Mouse (Mus musculus) cerebellum, postnatal 14 days (tissue): ENCODE results near the gene Slc25a33.

Experiments used
- DNase-seq, 2 experiments: peaks; one replicate each; pipeline ENCODE4 v3.0.0; 2021; ENCODE audit warnings: mixed read lengths in 2 of 2

The Slc25a33 gene

DNA sequence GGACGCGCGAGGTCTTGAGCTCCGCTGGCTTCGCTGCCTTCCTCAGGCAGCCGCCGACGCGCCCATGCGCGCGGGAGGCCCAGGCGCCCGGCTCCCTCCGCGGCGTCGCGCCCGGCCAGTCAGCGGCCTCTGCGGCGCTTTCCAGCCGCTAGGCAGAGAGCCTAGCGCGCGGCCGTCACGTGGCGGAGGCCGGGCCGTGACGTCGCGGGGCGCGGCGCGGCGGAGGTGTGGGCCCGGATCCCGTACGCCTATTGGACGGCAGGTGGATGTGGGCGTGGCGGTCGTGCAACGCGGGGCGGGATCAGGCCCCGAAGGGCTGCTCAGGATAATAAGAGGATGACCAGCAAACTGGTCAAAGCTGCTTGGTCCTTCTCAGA, at the start of gene Slc25a33:
Gene Slc25a33 (minus strand): TSS at position 184 of the 377 bp plus-strand sequence.
- peak; percentile 98 for DNase-seq

GRCm38 (mm10) chr4:149822586-149823196, 48.6 kb upstream of the Slc25a33 start:
- no peak for DNase-seq

GRCm38 (mm10) chr4:149822126-149822525, 48.0 kb upstream of the Slc25a33 start:
- DNase-seq: peak; percentile 72 to 86

DNA sequence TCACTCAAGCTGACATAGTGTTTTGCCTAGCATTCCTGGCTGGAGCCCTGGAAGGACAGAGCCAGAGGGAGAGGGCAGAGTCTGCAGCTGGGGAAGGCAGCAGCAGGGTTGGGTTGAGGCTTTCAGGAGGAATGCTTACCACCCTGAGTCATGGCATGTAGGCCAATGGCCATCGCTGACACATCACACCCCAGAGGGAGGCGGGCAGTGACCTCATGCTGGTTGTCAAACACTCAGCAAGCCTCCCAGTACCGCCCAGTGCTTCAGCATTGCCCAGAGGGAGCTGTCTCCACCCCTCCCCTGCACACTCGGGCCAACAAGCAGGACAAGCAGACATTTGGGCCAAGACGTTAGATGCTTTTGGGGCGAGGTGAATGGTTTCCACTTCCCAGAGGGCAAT, 46.5 kb upstream of the Slc25a33 start:
- DNase-seq: no peak

DNA sequence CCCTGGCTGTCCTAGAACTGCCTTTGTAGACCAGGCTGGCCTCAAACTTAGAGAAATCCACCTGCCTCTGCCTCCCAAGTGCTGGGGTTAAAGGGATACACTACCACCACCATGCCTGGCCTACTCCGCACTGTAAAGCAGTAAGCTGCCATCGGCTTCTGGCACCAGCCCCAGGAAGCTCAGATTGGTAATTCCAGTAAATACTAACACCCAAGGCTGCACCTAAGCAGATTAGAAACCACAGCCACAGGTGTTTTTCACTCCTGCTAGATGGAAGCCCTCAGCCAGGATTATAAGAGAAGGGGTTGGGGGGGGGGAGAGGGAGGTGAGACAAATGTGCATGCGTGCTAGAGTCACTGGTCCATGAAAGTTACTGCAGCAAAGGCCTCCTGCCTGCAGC, 45.1 kb upstream of the Slc25a33 start:
- no peak for DNase-seq

DNA sequence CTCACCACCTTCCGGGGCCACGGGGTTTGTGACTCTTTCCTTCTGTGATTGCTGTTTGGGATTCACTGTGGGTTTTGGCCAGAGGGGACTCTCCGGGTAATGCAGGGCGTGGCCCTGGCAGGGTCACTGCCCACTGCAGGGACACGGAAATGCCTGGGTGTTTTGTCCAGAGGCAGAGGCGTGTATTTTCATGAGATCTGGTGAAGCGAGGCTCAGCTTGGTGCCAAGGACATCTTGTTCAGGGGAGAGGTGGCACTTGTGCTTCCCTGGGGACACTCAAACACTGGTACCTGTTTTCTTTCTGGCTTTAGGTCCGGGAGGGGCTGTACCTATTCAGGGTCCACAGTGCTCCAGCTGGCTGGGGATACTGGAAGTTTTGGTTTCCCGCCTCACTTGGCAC, 42.5 kb upstream of the Slc25a33 start:
- no peak for DNase-seq

- DNase-seq: no peak
Observed at GRCm38 (mm10) chr4:149815586-149815985, 41.5 kb upstream of the Slc25a33 start.

DNA sequence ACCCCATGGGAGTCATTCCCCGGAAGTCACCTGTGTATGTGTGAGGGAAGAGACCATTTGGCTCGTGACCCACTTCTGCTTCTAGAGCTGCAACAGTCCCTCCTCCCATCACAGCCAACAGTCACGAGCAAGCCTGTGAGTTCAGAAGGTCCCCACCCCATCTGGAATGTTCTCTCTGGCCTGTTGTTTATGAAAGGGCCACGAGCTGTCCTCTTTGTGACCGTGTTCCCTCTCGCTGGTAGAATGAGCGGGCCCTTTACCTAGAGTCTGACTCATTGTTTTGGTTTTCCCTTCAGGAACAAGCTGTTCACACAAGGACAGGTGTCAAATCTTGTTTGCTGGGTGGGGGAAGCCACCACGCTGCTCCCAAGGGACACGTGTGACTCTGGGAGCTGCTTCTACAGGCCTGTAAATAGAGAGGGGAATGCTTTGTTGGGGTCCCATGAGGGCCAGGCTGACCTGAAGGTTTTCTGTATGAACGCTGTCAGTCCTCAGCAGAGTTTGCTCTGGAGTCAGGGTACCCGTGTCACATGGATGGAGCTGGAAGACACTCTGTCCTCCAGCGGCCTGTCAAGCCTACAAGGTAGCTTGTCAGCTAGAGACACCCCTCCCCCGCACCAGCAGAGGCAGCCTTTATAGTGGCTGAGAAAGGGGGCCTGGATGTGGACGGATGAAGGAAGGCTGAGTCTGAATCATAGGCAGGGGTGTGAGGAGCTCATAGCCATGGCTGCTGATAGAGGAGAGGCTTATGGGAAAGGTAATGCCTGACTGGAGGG, 39.5 kb upstream of the Slc25a33 start:
- DNase-seq: no peak

- DNase-seq: peak; percentile 42 to 57
Observed at GRCm38 (mm10) chr4:149810372-149810771, 36.3 kb upstream of the Slc25a33 start.

- no peak for DNase-seq
Observed at GRCm38 (mm10) chr4:149808584-149809227, 34.6 kb upstream of the Slc25a33 start.

- no peak for DNase-seq
Observed at GRCm38 (mm10) chr4:149808060-149808567, 34.0 kb upstream of the Slc25a33 start.

DNA sequence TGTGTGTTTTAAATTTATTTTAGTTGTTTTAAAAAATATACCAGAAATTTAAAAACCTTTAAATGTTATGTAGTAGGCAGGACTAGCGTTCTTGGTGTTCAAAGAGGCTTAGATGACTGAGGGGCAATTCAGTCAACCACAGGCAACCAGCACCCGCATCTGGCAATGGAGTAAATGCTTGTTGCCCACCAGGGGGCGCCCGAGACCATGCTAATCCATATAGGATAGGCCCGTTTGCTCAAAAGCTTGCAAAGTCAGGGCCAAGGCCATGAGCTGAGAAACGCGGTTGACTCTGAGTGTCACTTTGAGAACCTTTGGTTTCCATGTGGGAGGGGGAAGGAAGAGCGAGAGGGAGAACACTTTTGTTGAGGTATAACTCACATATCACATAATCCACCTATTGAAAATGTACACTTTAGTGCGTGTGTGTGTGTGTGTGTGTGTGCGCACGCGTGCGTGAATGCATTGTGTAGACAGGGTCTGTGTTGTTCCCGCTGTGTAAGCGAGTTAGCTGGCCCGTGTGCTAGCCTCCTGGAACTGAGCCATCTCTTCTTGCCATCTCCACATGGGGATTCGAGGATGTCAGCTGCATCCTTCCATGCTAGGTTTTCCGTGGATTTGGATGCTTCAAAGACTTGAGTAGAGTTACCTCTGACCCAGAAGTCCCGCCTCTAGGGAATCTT, 32.8 kb upstream of the Slc25a33 start:
- DNase-seq: peak; percentile 96 to 99

DNA sequence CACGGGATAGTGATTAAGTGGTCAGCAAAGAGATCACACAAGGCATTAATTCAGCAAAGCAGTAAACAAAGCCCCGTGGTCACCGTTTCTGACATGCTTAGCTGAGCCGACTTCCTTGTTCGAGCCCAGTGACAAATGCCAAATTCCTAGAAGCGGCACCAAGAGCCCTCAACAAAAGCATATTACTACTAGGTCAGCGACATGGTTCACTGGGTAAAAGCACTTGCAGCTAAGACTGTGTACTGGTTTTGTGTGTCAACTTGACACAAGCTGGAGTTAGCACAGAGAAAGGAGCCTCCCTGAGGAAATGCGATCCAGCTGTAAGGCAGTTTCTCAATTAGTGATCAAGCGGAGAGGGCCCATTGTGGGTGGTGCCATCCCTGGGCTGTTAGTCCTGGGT, 28.2 kb upstream of the Slc25a33 start:
- DNase-seq: no peak

DNA sequence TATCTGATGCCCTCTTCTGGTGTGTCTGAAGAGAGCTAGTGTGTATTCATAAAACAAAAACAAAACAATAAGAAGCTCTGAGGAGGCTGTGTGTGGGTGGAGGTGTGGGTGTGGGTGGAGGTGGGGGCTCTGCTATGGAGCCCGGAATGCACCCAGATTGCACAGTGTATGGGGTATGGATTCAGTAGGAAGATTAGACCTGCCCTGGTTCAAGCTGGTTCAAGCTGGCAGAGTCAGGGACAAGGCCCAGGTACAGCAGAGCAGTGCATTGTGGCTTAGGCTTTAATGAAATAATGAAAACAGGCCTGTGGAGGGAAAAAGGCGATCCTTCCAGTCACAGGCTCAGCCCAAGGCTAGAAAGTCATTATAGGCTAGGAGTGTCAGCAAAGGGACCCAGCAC, 26.5 kb upstream of the Slc25a33 start:
- DNase-seq: no peak

GRCm38 (mm10) chr4:149800172-149800464, 26.0 kb upstream of the Slc25a33 start:
- DNase-seq: no peak

- no peak for DNase-seq
Observed at GRCm38 (mm10) chr4:149799346-149800171, 25.5 kb upstream of the Slc25a33 start.

GRCm38 (mm10) chr4:149798684-149799309, 24.7 kb upstream of the Slc25a33 start:
- DNase-seq: no peak

DNA sequence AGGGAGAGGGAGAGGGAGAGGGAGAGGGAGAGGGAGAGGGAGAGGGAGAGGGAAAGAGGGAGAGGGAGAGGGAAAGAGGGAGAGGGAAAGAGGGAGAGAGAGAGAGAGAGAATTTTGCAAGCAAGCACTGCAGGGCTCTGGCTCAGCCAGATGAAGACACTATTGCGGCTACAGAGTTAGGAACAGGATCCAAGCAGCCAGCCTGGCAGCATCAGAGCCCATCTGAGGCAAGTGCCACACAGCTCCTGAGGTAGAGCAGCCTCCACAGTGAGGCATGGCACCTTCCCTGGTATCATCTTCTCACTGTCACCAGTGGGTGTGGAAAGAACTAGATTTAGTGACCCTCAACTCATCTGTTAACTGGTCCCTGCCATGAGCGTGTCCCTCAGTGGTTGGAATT, 24.0 kb upstream of the Slc25a33 start:
- no peak for DNase-seq

- DNase-seq: no peak
Observed at GRCm38 (mm10) chr4:149797220-149797610, 23.1 kb upstream of the Slc25a33 start.

DNA sequence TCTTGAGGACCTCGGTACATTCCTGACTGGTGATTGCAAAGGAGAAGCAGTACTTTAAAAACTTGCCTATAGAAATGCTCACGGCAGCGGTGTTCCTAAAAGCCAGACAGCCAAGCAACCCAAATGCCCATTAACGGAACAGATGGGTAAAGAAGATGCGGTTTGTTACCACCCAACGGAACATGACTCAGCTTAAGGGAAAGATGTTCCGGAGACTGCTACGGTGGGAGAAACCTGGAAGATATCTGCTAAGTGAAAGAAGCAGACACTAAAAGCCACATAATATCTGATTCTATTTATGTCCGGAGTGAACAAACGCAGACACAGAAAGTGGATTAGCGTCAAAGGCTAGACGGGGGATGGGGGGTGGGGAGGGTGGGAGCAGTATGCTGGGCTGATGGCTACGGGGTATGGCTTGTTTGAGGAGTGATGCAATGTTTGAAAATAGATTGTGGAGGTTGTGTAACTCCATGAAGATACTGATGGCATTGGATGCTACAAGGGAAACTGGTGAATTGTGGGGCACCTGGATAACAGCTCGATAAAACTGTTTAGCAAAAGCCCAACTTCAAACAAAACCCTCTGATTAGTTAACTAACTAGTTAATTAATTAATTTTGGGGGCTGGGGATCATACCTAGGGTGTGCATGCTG, 22.6 kb upstream of the Slc25a33 start:
- DNase-seq: no peak

GRCm38 (mm10) chr4:149794966-149795477, 20.9 kb upstream of the Slc25a33 start:
- no peak for DNase-seq
